Mouse (Mus musculus) neural tube, postnatal 0 days (tissue): Measurements from ENCODE around the gene Gm21748. TPM values are rescaled to one million over a fixed set of nuclear protein-coding genes. Genes with fewer than 3 reads are reported as not detected.

ENCODE experiments used
- polyA plus RNA-seq: library from polyadenylated mRNA; unstranded; fragments of >200 nt; fragmentation: Nextera tagmentation; extraction: Ambion mirVana; gene quantifications from 2 replicates; pipeline ENCODE4 v1.2.1, GENCODE M21; 2015

Gm21748 gene
- not detected in 2 replicates for polyA plus RNA-seq

GRCm38 (mm10) chrY:90839077-90839476, at the start of gene Gm21748:
Gene Gm21748 (minus strand): TSS chrY:90839177.

Other genes starting within 250 kb of the Gm21748 start
- not detected in 2 replicates for gene Gm21860, start 84.4 kb downstream of the Gm21748 start, polyA plus RNA-seq
- gene Gm47283, start 54.4 kb downstream of the Gm21748 start, polyA plus RNA-seq = not detected in 2 replicates